Mouse (Mus musculus) bone marrow macrophage, adult 2 months (primary cell): Measurements from ENCODE around the gene Mybphl.

Experiments used
- CTCF ChIP-seq: IDR thresholded peaks from 2 replicates; pipeline ENCODE4 v1.5.1; 2012; ENCODE audit warnings: low read depth, mild to moderate bottlenecking, low read length, moderate library complexity
- POLR2A ChIP-seq: IDR thresholded peaks from 2 replicates; pipeline ENCODE4 v1.6.1; 2012; ENCODE audit warnings: mild to moderate bottlenecking, low read depth, low read length, borderline replicate concordance

GRCm38 (mm10) chr3:108380695-108381094 is 16.0 kb downstream of the Mybphl start:
- TF ChIP-seq POLR2A, result no peak
- peak; percentile 45 for TF ChIP-seq CTCF
